Mouse (Mus musculus): ENCODE measurements around the gene Dgkz.

Dgkz gene

GRCm38 (mm10) chr2:91934826-91935525, 40.7 kb downstream of the Dgkz start:
- DNase-seq (ENCODE audit: low spot score in 2 of 2) = no peak

- DNase-seq (ENCODE audit: low spot score in 2 of 2) = no peak
Measured at GRCm38 (mm10) chr2:91934016-91934415, 41.6 kb downstream of the Dgkz start.

GRCm38 (mm10) chr2:91933471-91933870, 42.2 kb downstream of the Dgkz start:
- DNase-seq (ENCODE audit: low spot score in 2 of 2) = peak in 1 of 2 experiments; percentile 13

GRCm38 (mm10) chr2:91932737-91933350, 42.8 kb downstream of the Dgkz start:
- DNase-seq (ENCODE audit: low spot score in 2 of 2) = peak in 1 of 2 experiments; percentile 13

GRCm38 (mm10) chr2:91932160-91932711, 43.4 kb downstream of the Dgkz start, which contains the start of gene Mdk:
Mdk (minus strand) TSS chr2:91932297.
- no peak for DNase-seq (ENCODE audit: low spot score in 2 of 2)

GRCm38 (mm10) chr2:91931328-91932159, 44.1 kb downstream of the Dgkz start:
- no peak for DNase-seq (ENCODE audit: low spot score in 2 of 2)

GRCm38 (mm10) chr2:91930761-91931291, 44.8 kb downstream of the Dgkz start:
- DNase-seq (ENCODE audit: low spot score in 2 of 2) = no peak

GRCm38 (mm10) chr2:91929936-91930335, 45.7 kb downstream of the Dgkz start:
- DNase-seq (ENCODE audit: low spot score in 2 of 2) = peak; percentile 23 to 58

- no peak for DNase-seq (ENCODE audit: low spot score in 2 of 2)
Measured at GRCm38 (mm10) chr2:91929455-91929854, 46.2 kb downstream of the Dgkz start.

- no peak for DNase-seq (ENCODE audit: low spot score in 2 of 2)
Measured at GRCm38 (mm10) chr2:91928534-91929350, 46.9 kb downstream of the Dgkz start.

GRCm38 (mm10) chr2:91927826-91928533, 47.7 kb downstream of the Dgkz start:
- peak; percentile 72 to 90 for DNase-seq (ENCODE audit: low spot score in 2 of 2)

GRCm38 (mm10) chr2:91926949-91927348, 48.7 kb downstream of the Dgkz start, which contains the start of gene Chrm4:
Chrm4 (plus strand) TSS chr2:91927249.
- DNase-seq (ENCODE audit: low spot score in 2 of 2) = no peak

- DNase-seq (ENCODE audit: low spot score in 2 of 2) = no peak
Measured at GRCm38 (mm10) chr2:91925442-91925841, 50.2 kb downstream of the Dgkz start.

- DNase-seq (ENCODE audit: low spot score in 2 of 2) = no peak
Measured at GRCm38 (mm10) chr2:91924726-91925125, 50.9 kb downstream of the Dgkz start.

- peak; percentile 36 to 75 for DNase-seq (ENCODE audit: low spot score in 2 of 2)
Measured at GRCm38 (mm10) chr2:91923415-91924337, 52.0 kb downstream of the Dgkz start.

- peak in 1 of 2 experiments; percentile 19 for DNase-seq (ENCODE audit: low spot score in 2 of 2)
Measured at GRCm38 (mm10) chr2:91922586-91923414, 52.9 kb downstream of the Dgkz start.

GRCm38 (mm10) chr2:91921790-91922570, 53.7 kb downstream of the Dgkz start:
- DNase-seq (ENCODE audit: low spot score in 2 of 2) = peak; percentile 35 to 63
